Mouse (Mus musculus) ZHBTc4 (cell line): ENCODE measurements around the gene Abcf3.

Experiments
- DNase-seq: peaks from one replicate; pipeline ENCODE4 v3.0.0-alpha.2; 2011; ENCODE audit warnings: low read depth, low spot score

Abcf3 gene

GRCm38 (mm10) chr16:20540438-20540837 lies 7.9 kb upstream of the Abcf3 start:
- no peak for DNase-seq

GRCm38 (mm10) chr16:20545696-20546095 lies 2.7 kb upstream of the Abcf3 start:
- DNase-seq: no peak

DNA sequence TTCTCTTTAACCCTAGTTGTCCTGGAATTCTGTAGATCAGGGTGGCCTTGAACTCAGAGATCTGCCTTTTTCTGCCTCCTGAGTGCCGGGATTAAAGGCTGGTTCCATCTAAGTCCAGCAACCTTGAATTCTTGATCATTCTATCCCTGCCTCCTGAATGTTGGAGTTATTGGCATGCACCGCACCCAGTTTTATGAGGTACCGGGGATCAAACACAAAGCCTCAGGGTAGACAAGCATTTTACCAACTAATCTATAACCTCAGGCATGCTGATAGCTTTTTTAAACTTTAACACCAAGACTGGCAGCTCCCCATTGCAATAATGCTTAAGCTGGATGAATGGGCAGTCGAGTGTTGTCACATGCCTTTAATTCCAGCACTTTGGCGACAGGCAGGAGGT lies 954 bp upstream of the Abcf3 start:
- peak; percentile 61 for DNase-seq

DNA sequence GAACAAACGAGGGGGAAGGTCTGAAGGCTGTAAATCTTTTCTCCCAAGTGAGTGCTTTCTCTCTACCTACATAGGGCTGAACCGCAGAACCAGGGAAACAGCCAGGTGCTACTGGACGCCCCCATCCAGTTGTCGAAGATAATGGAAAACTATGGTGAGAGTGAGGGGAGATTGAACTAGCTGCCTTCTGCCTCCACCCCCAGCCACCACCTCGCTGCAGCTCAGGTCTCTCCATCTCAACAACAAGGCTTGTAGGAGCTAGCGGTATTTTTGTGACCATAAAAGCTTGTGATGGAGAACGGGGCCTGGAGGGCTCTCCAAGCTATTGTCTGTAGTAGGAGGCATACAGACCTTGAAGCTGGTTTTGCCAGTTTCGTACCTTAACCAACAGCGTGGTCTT lies 784 bp downstream of the Abcf3 start:
- no peak for DNase-seq

DNA sequence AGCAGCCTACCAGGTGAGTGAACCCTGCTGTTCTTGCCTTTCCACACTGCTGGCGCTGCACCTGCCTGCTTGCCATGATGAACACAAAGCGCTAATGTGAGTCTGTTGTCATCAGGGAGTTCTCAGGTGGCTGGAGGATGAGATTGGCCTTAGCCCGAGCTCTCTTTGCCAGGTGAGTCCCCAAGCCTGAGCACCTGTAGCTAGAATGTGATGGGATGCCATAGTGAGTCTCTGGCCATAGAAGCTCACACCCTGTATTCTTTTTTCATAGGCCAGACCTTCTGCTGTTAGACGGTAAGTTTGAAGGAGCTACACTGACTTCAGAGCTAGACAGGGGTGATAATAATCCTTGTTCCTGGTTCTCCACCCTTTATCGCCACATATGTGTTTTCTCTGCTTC lies 3.3 kb downstream of the Abcf3 start:
- DNase-seq: no peak

DNA sequence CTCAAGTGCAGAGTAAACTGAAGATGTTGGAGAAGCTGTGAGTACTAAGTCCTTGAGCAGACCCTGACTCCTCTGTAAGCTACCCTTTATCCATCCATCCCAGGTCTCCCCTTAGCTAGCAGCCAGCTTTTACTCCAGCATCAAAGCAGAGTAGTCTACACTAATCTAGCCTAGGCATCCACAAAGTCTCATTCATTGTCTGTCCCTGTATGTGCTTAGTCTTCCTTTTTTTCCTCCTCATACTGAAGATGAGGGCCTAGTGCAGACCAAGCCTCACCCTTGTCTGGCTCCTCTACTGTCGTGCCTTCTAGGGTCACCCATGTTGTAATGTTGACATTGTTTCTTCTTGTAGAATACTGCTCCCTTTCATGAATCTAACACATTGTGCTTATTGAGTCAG lies 4.2 kb downstream of the Abcf3 start:
- no peak for DNase-seq

- DNase-seq: no peak
Measured at GRCm38 (mm10) chr16:20555000-20555399, 6.6 kb downstream of the Abcf3 start.

DNA sequence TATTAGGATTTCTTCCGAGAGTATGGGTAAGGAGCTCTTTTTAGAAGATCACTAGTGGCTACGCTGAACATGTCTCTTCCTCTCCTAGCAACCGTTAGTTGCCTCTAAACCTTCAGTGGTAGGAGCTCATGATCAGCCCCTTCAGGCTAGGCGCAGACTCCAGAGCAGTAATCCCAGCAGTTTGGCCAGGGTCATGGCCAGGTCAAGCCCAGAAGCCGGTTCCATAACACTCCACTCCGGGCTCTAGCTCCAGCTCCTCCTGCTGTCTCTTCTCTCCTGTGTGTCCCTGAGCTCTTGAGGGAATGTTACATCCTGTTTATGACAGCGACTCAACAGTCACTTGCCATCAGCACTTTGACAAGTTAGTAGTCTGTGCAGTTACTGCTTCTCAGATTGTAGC lies 9.0 kb downstream of the Abcf3 start:
- peak; percentile 55 for DNase-seq

DNA sequence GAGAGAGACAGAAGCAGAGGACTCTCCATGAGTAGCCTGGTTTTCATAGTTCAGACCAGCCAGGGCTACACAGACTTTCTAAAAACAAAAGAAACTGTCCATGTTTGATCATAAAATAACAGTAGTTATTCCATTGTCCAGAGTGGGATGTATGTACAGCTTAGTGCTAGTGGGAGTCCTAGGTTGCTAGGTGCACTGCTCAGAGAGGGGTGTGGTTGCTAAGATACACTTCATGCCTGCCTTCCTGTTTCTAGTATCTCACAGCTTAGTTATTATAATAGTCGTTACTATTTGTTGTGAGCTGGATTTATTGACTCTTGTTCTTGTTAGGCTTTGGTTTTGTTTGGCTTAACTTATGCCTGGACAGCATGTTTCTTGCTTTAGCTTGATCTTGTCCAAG lies 16.7 kb downstream of the Abcf3 start:
- no peak for DNase-seq

GRCm38 (mm10) chr16:20589366-20589938 lies 41.1 kb downstream of the Abcf3 start, which contains the start of gene Vwa5b2:
TSS of gene Vwa5b2 (plus strand) at chr16:20589471.
- peak; percentile 26 for DNase-seq

- DNase-seq: peak; percentile 62
Measured at GRCm38 (mm10) chr16:20589939-20590679, 41.7 kb downstream of the Abcf3 start.

DNA sequence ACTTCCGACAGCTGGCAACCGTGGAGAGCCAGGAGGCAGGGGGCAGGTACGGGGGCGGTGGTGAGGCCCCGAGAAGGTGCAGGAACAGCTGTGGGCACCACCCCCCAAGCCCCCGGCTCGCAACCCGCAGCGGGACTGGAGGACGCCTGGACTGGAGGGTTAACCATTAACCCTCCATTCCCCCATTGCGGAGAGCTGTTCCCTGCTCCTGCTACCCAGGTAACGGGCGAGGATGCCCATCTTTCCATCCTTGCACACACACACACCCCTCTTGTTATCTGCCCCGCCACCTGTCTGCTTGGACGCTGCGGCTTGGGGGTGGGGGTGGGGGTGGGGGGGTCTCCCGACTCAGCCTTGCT lies 42.3 kb downstream of the Abcf3 start:
- DNase-seq: no peak

DNA sequence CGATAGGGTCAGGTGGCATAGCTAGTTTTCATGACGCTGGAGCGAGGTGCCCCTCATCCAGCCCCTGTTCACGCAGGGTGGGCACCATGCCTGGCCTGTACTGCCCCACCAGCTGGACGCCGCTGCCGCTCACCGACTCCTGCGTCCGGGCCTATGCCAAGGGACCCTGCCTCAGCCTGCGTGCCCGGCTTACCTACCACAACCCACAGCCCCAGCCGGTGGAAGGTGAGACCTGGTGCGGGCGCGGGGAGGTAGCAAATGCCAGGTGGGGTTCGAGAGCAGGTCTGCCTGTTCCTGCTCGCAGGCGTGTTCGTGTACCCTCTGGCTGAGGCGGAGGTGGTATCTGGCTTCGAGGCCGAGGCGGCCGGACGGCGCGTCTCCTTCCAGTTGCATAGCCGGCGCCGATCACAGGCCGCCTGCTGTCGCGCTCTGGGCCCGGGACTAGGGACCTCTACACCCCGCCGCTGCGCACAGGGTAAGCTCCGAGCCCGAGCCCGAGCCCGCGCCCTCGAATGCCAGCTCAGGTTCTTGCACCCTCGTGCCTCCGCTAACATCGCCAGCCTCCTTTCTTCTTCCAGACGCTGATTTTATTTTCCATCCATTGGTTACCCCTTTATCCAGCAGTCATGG lies 42.8 kb downstream of the Abcf3 start:
- peak; percentile 62 for DNase-seq

GRCm38 (mm10) chr16:20595060-20595673 lies 46.8 kb downstream of the Abcf3 start:
- DNase-seq: no peak

GRCm38 (mm10) chr16:20595737-20596136 lies 47.4 kb downstream of the Abcf3 start:
- no peak for DNase-seq

- DNase-seq: no peak
Measured at GRCm38 (mm10) chr16:20596687-20597441, 48.5 kb downstream of the Abcf3 start.

- DNase-seq: peak; percentile 32
Measured at GRCm38 (mm10) chr16:20600511-20600910, 52.1 kb downstream of the Abcf3 start.

- no peak for DNase-seq
Measured at GRCm38 (mm10) chr16:20604705-20605104, 56.3 kb downstream of the Abcf3 start.

- DNase-seq: peak; percentile 91
Measured at GRCm38 (mm10) chr16:20610501-20611356, 62.4 kb downstream of the Abcf3 start.
